Mouse (Mus musculus): ENCODE data around the gene Hils1. TPM values are rescaled to one million over a fixed set of nuclear protein-coding genes. Genes with fewer than 3 reads are reported as not detected.

Gene Hils1
- polyA plus RNA-seq (2014; fragmentation: Illumina TruSeq; extraction: RNeasy Lipid Tissue Mini Kit (QIAGEN cat#74804); ENCODE audit: low read depth, low replicate concordance): 95.6 TPM

GRCm38 (mm10) chr11:94967419-94967818 is at the start of gene Hils1:
Gene Hils1 (plus strand): TSS chr11:94967593.

DNA sequence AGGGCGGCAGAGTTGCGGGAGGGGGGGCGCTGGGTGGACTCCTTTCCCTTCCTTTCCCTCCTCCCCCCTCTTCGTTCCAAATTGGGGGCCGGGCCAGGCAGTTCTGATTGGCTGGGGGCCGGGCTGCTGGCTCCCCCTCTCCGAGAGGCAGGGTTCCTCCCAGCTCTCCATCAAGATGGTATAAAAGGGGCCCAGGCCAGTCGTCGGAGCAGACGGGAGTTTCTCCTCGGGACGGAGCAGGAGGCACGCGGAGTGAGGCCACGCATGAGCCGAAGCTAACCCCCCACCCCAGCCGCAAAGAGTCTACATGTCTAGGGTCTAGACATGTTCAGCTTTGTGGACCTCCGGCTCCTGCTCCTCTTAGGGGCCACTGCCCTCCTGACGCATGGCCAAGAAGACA is 31.3 kb upstream of the Hils1 start, which contains the start of gene Col1a1:
Gene Col1a1 (plus strand): TSS at position 180 of the 400 bp plus-strand sequence.

DNA sequence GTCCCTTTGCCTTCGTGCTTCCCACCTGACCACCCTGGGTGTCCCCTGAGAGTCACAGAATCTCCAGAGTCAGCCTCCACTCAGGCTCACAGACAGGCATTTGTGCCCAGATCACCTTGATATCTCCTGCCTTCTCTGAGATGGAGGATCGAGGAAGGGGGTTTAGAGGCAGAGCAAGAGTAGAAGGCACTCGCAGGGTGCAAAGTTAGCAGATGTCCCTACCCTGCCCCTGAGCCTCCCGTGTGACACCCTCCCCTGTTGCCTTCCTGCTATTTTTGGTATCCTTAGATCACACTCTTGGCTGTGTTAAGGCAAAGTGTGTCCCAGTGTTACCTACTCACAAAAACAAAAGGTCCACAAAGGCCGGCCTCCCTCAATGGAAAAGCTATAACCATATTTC is 8.8 kb downstream of the Hils1 start, which contains the start of gene Sgca:
Gene Sgca (minus strand): TSS at position 129 of the 400 bp plus-strand sequence.

DNA sequence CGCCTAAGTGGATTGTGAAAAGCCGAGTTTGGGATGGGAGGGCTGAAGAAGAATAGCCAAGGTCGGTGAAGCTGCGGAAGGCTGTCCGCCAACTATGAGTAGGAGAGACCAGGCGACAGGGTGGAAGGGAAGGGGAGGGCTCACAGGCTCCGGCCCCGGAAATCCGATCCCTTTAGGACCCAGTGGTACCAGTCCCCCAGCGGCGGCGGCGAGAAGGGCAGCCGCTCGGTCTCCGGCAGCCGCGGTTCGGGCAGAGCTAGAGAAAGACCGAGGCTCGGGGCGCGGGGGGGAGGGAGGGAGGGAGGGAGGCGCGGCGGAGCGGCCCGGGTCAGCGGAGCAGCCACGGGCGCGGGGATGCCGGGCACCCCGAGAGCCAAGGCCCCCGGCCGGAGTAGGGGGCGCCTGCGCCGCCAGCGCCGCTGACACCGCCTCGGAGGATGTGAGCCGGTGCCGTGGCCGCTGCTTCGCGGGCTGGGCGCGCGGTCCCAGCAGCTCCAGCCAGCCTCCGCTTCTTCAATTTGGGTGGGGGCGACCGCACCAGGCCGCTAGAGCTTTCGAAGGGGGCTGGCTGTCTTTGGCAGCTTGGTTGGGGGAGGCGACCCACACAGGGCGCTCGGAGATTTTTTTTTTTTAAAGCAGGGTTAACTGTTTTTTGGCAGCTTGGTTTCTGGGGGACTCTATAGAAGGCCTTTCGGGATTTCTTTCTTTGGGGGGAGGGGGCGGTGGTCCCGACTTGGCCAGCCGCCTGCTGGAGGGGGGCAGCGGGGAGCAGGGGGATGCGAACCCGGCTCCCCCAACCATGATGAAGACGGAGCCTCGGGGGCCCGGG is 23.6 kb downstream of the Hils1 start, which contains the start of gene Ppp1r9b:
Gene Ppp1r9b (plus strand): TSS at position 287 of the 829 bp plus-strand sequence.

GRCm38 (mm10) chr11:95009629-95010014 is 42.2 kb downstream of the Hils1 start, which contains the start of gene Samd14:
Gene Samd14 (plus strand): TSS chr11:95009879.

Other genes with a start within 250 kb of the Hils1 start
- not detected for gene Cdc34b, start 225.8 kb upstream of the Hils1 start, polyA plus RNA-seq (2014; fragmentation: Illumina TruSeq; extraction: RNeasy Lipid Tissue Mini Kit (QIAGEN cat#74804); ENCODE audit: low read depth, low replicate concordance)
- gene Tmem92, start 184.9 kb upstream of the Hils1 start, polyA plus RNA-seq (2014; fragmentation: Illumina TruSeq; extraction: RNeasy Lipid Tissue Mini Kit (QIAGEN cat#74804); ENCODE audit: low read depth, low replicate concordance): not detected
- 1.8 TPM for gene Col1a1, start 31.4 kb upstream of the Hils1 start, polyA plus RNA-seq (2014; fragmentation: Illumina TruSeq; extraction: RNeasy Lipid Tissue Mini Kit (QIAGEN cat#74804); ENCODE audit: low read depth, low replicate concordance)
- 0.14 TPM for gene Sgca, start 8.7 kb downstream of the Hils1 start, polyA plus RNA-seq (2014; fragmentation: Illumina TruSeq; extraction: RNeasy Lipid Tissue Mini Kit (QIAGEN cat#74804); ENCODE audit: low read depth, low replicate concordance)
- gene Ppp1r9b, start 23.4 kb downstream of the Hils1 start, polyA plus RNA-seq (2014; fragmentation: Illumina TruSeq; extraction: RNeasy Lipid Tissue Mini Kit (QIAGEN cat#74804); ENCODE audit: low read depth, low replicate concordance): 5.4 TPM
- not detected for gene Samd14, start 42.3 kb downstream of the Hils1 start, polyA plus RNA-seq (2014; fragmentation: Illumina TruSeq; extraction: RNeasy Lipid Tissue Mini Kit (QIAGEN cat#74804); ENCODE audit: low read depth, low replicate concordance)
- gene Pdk2, start 73.8 kb downstream of the Hils1 start, polyA plus RNA-seq (2014; fragmentation: Illumina TruSeq; extraction: RNeasy Lipid Tissue Mini Kit (QIAGEN cat#74804); ENCODE audit: low read depth, low replicate concordance): 11.8 TPM
- 0.07 TPM for gene Itga3, start 109.2 kb downstream of the Hils1 start, polyA plus RNA-seq (2014; fragmentation: Illumina TruSeq; extraction: RNeasy Lipid Tissue Mini Kit (QIAGEN cat#74804); ENCODE audit: low read depth, low replicate concordance)
- gene Dlx3, start 152.5 kb downstream of the Hils1 start, polyA plus RNA-seq (2014; fragmentation: Illumina TruSeq; extraction: RNeasy Lipid Tissue Mini Kit (QIAGEN cat#74804); ENCODE audit: low read depth, low replicate concordance): not detected
- gene Dlx4, start 178.7 kb downstream of the Hils1 start, polyA plus RNA-seq (2014; fragmentation: Illumina TruSeq; extraction: RNeasy Lipid Tissue Mini Kit (QIAGEN cat#74804); ENCODE audit: low read depth, low replicate concordance): 1.1 TPM

Measured in testis, adult 10 weeks (tissue).